In genomic region chr5:135001309-135001708, GRCm38 (mm10) we compare ENCODE assay signal across 8 mouse cellular contexts. TPM values are rescaled to one million over a fixed set of nuclear protein-coding genes. Genes with fewer than 3 reads are reported as not detected.
DNase-seq lines count a peak whose midpoint lies in the region; ATAC-seq and TF ChIP-seq lines count a peak whose summit lies in the region.

No protein-coding gene starts in this region.

- peaks cover 14% of the 10 kb centered on the region for H3K4me1 ChIP-seq in heart, embryonic 10.5 days
- H3K4me1 ChIP-seq in forebrain, postnatal 0 days (ENCODE audit: insufficient read depth) = peaks cover 7% of the 10 kb centered on the region; the same call in 1 of the 2 replicates
- peaks cover 6% of the 10 kb centered on the region; the same call in 1 of the 2 replicates for H3K4me1 ChIP-seq in stomach, embryonic 16.5 days (ENCODE audit: control insufficient read depth, insufficient read depth, low read length)

- peak overlapping the region; percentile 36 for H3K4me3 ChIP-seq in heart, embryonic 10.5 days
- H3K4me3 ChIP-seq in forebrain, postnatal 0 days (ENCODE audit: low read depth, low read length) = no peak overlapping the region; the same call in 1 of the 2 replicates
- no peak overlapping the region for H3K4me3 ChIP-seq in stomach, embryonic 16.5 days (replicated peaks; ENCODE audit: low read length)

- no peak overlapping the region for H3K9ac ChIP-seq in forebrain, postnatal 0 days
- peak overlapping the region; percentile 1; the same call in 1 of the 2 replicates for H3K9ac ChIP-seq in stomach, embryonic 16.5 days (ENCODE audit: low read length)

- peak overlapping the region; percentile 20 for H3K4me2 ChIP-seq in forebrain, postnatal 0 days (ENCODE audit: low read depth)
- H3K4me2 ChIP-seq in stomach, embryonic 16.5 days (ENCODE audit: low read depth, low read length) = peak overlapping the region; percentile 31

- H3K27me3 ChIP-seq in heart, embryonic 10.5 days (ENCODE audit: insufficient read depth, poor library complexity, severe bottlenecking) = 0 out of 2 replicates have a peak, but pooled peaks cover 6% of the 10 kb centered on the region
- H3K27me3 ChIP-seq in forebrain, postnatal 0 days (ENCODE audit: insufficient read depth, low read length) = no peaks in the 10 kb centered on the region
- no peaks in the 10 kb centered on the region for H3K27me3 ChIP-seq in stomach, embryonic 16.5 days (ENCODE audit: control insufficient read depth, insufficient read depth, low read length)

- 6% methylated on average over 14 of the region's 14 CpGs for WGBS in heart, embryonic 10.5 days
- 3% methylated on average over 14 of the region's 14 CpGs for WGBS in forebrain, postnatal 0 days
- 3% methylated on average over 14 of the region's 14 CpGs for WGBS in stomach, embryonic 16.5 days

- H3K9me3 ChIP-seq in heart, embryonic 10.5 days = no peaks in the 10 kb centered on the region
- no peaks in the 10 kb centered on the region for H3K9me3 ChIP-seq in forebrain, postnatal 0 days (ENCODE audit: low read length)
- no peaks in the 10 kb centered on the region for H3K9me3 ChIP-seq in stomach, embryonic 16.5 days (replicated peaks; ENCODE audit: control insufficient read depth, low read length)

- H3K36me3 ChIP-seq in heart, embryonic 10.5 days = no peaks in the 10 kb centered on the region
- H3K36me3 ChIP-seq in forebrain, postnatal 0 days (ENCODE audit: insufficient read depth) = no peaks in the 10 kb centered on the region
- no peaks in the 10 kb centered on the region for H3K36me3 ChIP-seq in stomach, embryonic 16.5 days (ENCODE audit: control insufficient read depth, insufficient read depth, low read length)

- peak overlapping the region; percentile 24; the same call in 1 of the 2 replicates for H3K27ac ChIP-seq in heart, embryonic 10.5 days
- no peak overlapping the region; the same call in 1 of the 2 replicates for H3K27ac ChIP-seq in forebrain, postnatal 0 days (ENCODE audit: low read depth, low read length)
- peak overlapping the region; percentile 62 for H3K27ac ChIP-seq in stomach, embryonic 16.5 days (ENCODE audit: low read length)

- peak; percentile 62 for TF ChIP-seq CTCF in forebrain, postnatal 0 days (IDR thresholded peaks at IDR 0.05; ENCODE audit: low read depth)

- no peak for DNase-seq in heart, embryonic 10.5 days (ENCODE audit: low spot score)
- no peak for DNase-seq in heart, adult 8-10 months (ENCODE audit: low spot score)
- DNase-seq in cerebellum, adult 18-20 months = peak; percentile 55 to 56
- peak; percentile 69 for DNase-seq in forebrain, postnatal 0 days
- DNase-seq in kidney, postnatal 10 days = peak; percentile 84
- peak; percentile 94 for DNase-seq in lung, postnatal 36 days
- no peak for DNase-seq in frontal cortex, adult 2 months (ENCODE audit: extremely low spot score in 1 of 2, low spot score in 1 of 2)

- peak; percentile 81 for ATAC-seq in forebrain, postnatal 0 days
- ATAC-seq in stomach, embryonic 16.5 days (ENCODE audit: insufficient read depth, low FRiP score) = peak; percentile 95

RNA-seq across cellular contexts. Expression of gene Abhd11, which starts 7.6 kb away (rescaled TPM):
- 57.8 and 63.7 TPM in 2 replicates for polyA plus RNA-seq in heart, embryonic 10.5 days (2016; fragmentation: Nextera tagmentation; extraction: Ambion mirVana)
- total RNA-seq in heart, adult 8-10 months (2022) = 10 to 100 TPM; 67.0 to 71.0 (median 70.2) TPM
- total RNA-seq in forebrain, postnatal 0 days (2014; rRNA removed) = 46.3 and 61.1 TPM in 2 replicates
- 86.7 and 91.4 TPM in 2 replicates for polyA plus RNA-seq in forebrain, postnatal 0 days (2015; fragmentation: Nextera tagmentation; extraction: Ambion mirVana)
- 70.7 and 73.9 TPM in 2 replicates for polyA plus RNA-seq in stomach, embryonic 16.5 days (2015; fragmentation: Nextera tagmentation; extraction: Ambion mirVana)
- 68.4 and 80.5 TPM in 2 replicates for polyA plus RNA-seq in frontal cortex, adult 2 months (2012; rRNA removed)

RNA-seq across cellular contexts. Expression of gene Cldn3, which starts 15.3 kb away (rescaled TPM):
- polyA plus RNA-seq in heart, embryonic 10.5 days (2016; fragmentation: Nextera tagmentation; extraction: Ambion mirVana) = 2.7 and 10.2 TPM in 2 replicates
- under 1 TPM in 1 of 4 experiments, not detected in 3; 0.28 TPM for total RNA-seq in heart, adult 8-10 months (2022)
- 5.5 and 8.8 TPM in 2 replicates for total RNA-seq in forebrain, postnatal 0 days (2014; rRNA removed)
- polyA plus RNA-seq in forebrain, postnatal 0 days (2015; fragmentation: Nextera tagmentation; extraction: Ambion mirVana) = 10.6 and 10.9 TPM in 2 replicates
- 83.9 and 89.2 TPM in 2 replicates for polyA plus RNA-seq in stomach, embryonic 16.5 days (2015; fragmentation: Nextera tagmentation; extraction: Ambion mirVana)
- polyA plus RNA-seq in frontal cortex, adult 2 months (2012; rRNA removed) = 0.34 and 1.1 TPM in 2 replicates

RNA-seq across cellular contexts. Expression of gene Stx1a, which starts 22.0 kb away (rescaled TPM):
- polyA plus RNA-seq in heart, embryonic 10.5 days (2016; fragmentation: Nextera tagmentation; extraction: Ambion mirVana) = 8.5 and 8.6 TPM in 2 replicates
- 1 to 10 TPM in 3 of 4 experiments, under 1 TPM in 1; 0.88 to 2.4 (median 1.2) TPM for total RNA-seq in heart, adult 8-10 months (2022)
- total RNA-seq in forebrain, postnatal 0 days (2014; rRNA removed) = 152 and 167 TPM in 2 replicates
- polyA plus RNA-seq in forebrain, postnatal 0 days (2015; fragmentation: Nextera tagmentation; extraction: Ambion mirVana) = 143 and 171 TPM in 2 replicates
- 12.5 and 14.0 TPM in 2 replicates for polyA plus RNA-seq in stomach, embryonic 16.5 days (2015; fragmentation: Nextera tagmentation; extraction: Ambion mirVana)
- 345 and 362 TPM in 2 replicates for polyA plus RNA-seq in frontal cortex, adult 2 months (2012; rRNA removed)

RNA-seq across cellular contexts. Expression of gene Cldn4, which starts 54.6 kb away (rescaled TPM):
- polyA plus RNA-seq in heart, embryonic 10.5 days (2016; fragmentation: Nextera tagmentation; extraction: Ambion mirVana) = 2.8 and 6.9 TPM in 2 replicates
- total RNA-seq in heart, adult 8-10 months (2022) = not detected
- total RNA-seq in forebrain, postnatal 0 days (2014; rRNA removed) = not detected in 2 replicates
- not detected in 2 replicates for polyA plus RNA-seq in forebrain, postnatal 0 days (2015; fragmentation: Nextera tagmentation; extraction: Ambion mirVana)
- polyA plus RNA-seq in stomach, embryonic 16.5 days (2015; fragmentation: Nextera tagmentation; extraction: Ambion mirVana) = 73.1 and 90.8 TPM in 2 replicates
- 0.08 and 0.32 TPM in 2 replicates for polyA plus RNA-seq in frontal cortex, adult 2 months (2012; rRNA removed)

Comparison
In these comparisons a context has a peak if more than half of its experiments do, and no peak if none do; other contexts are left out.
1. DNase-seq: peak in cerebellum, adult 18-20 months (2 of 2), forebrain, postnatal 0 days (single experiment), kidney, postnatal 10 days (single experiment) and lung, postnatal 36 days (single experiment); none in heart, embryonic 10.5 days (single experiment), heart, adult 8-10 months (single experiment) and frontal cortex, adult 2 months (0 of 2).